ENCODE assay signal across 7 mouse cellular contexts in genomic region chr3:83273555-83274244, GRCm38 (mm10).
DNase-seq lines count a peak whose midpoint lies in the region.

No protein-coding gene starts in this region.

- H3K27me3 ChIP-seq in megakaryocyte, embryonic 14.5 days (replicated peaks): no peaks in the 10 kb centered on the region

- H3K4me1 ChIP-seq in megakaryocyte, embryonic 14.5 days: peaks cover 4% of the 10 kb centered on the region; the same call in 1 of the 2 replicates

- no peaks in the 10 kb centered on the region for H3K36me3 ChIP-seq in megakaryocyte, embryonic 14.5 days (replicated peaks; ENCODE audit: low read length)

- H3K9me3 ChIP-seq in megakaryocyte, embryonic 14.5 days: no peaks in the 10 kb centered on the region

- DNase-seq in adrenal gland, adult 2 months: peak; percentile 75
- peak; percentile 62 to 78 for DNase-seq in cerebellum, postnatal 25 days
- DNase-seq in gastrocnemius, postnatal 10 days: peak; percentile 48
- DNase-seq in hindlimb bud, embryonic 11.5 days (ENCODE audit: extremely low spot score, low read depth, low spot score): peak; percentile 72
- DNase-seq in left cerebral cortex, adult 18-20 months (ENCODE audit: low spot score in 2 of 2): peak; percentile 72 to 77
- DNase-seq in right cerebral cortex, postnatal 25 days: peak; percentile 62

- peak overlapping the region; percentile 29 for H3K4me3 ChIP-seq in megakaryocyte, embryonic 14.5 days (replicated peaks)

Comparison
In these comparisons a context has a peak if more than half of its experiments do, and no peak if none do; other contexts are left out.
1. Peak in every context shown above with its lines: DNase-seq and H3K4me3 ChIP-seq.